Mouse (Mus musculus) hematopoietic stem cell, adult 5-6 weeks (primary cell): Measurements from ENCODE around the gene Gm10058. TPM values are rescaled to one million over a fixed set of nuclear protein-coding genes. Genes with fewer than 3 reads are reported as not detected.
"Not testable (repeated sequence)": the region's sequence is repeated elsewhere in the genome, so short reads cannot be mapped to it uniquely, and the experiment has no call there.

Experiments
- ATAC-seq, 2 experiments: fragments of 125-278 bp in 1 of 2; replicated peaks in 1 of 2; 2 replicates each; pipeline ENCODE4 v1.8.0; 2016 to 2017; ENCODE audit warnings: inconsistent platforms in 2 of 2, mild to moderate bottlenecking in 2 of 2, moderate number of reproducible peaks in 2 of 2, low read depth in 1 of 2, moderate TSS enrichment in 1 of 2; ENCODE audit not compliant: low FRiP score in 2 of 2, poor library complexity in 2 of 2, severe bottlenecking in 2 of 2, insufficient read depth in 1 of 2, low TSS enrichment in 1 of 2
- total RNA-seq: library from RNA; stranded (forward); fragments of 172-1452, 232-1000 nt; gene quantifications from 2 replicates; pipeline ENCODE4 v1.2.3, GENCODE M21; 2017

Gm10058 gene
- not detected in 2 replicates for total RNA-seq

- not testable (repeated sequence) for ATAC-seq
These were observed at the start of gene Gm10058 for GRCm38 (mm10) chrX:27946785-27947184. Gene Gm10058, minus strand, starts transcription at chrX:27946885.
